Mouse (Mus musculus) stomach, embryonic 16.5 days (tissue): ENCODE data around the gene Olfr747. TPM values are rescaled to one million over a fixed set of nuclear protein-coding genes. Genes with fewer than 3 reads are reported as not detected.

Experiments
- polyA plus RNA-seq: library from polyadenylated mRNA; unstranded; fragments of >200 nt; fragmentation: Nextera tagmentation; extraction: Ambion mirVana; gene quantifications from 2 replicates; pipeline ENCODE4 v1.2.1, GENCODE M21; 2015

Gene Olfr747
- polyA plus RNA-seq, 1 experiment from 2014 or later = not detected

Other genes with a start within 250 kb of the Olfr747 start
- gene Olfr740, start 247.7 kb downstream of the Olfr747 start, polyA plus RNA-seq = not detected in 2 replicates
- not detected in 2 replicates for gene Olfr741, start 220.5 kb downstream of the Olfr747 start, polyA plus RNA-seq
- gene Olfr742, start 189.6 kb downstream of the Olfr747 start, polyA plus RNA-seq = not detected in 2 replicates
- gene Olfr743, start 171.4 kb downstream of the Olfr747 start, polyA plus RNA-seq = not detected in 2 replicates
- not detected in 2 replicates for gene Olfr744, start 78.3 kb downstream of the Olfr747 start, polyA plus RNA-seq
- not detected in 2 replicates for gene Olfr745, start 53.8 kb downstream of the Olfr747 start, polyA plus RNA-seq
- gene Olfr746, start 46.1 kb downstream of the Olfr747 start, polyA plus RNA-seq = not detected in 2 replicates
- not detected in 2 replicates for gene Olfr748, start 14.2 kb upstream of the Olfr747 start, polyA plus RNA-seq
- not detected in 2 replicates for gene Olfr749, start 51.9 kb upstream of the Olfr747 start, polyA plus RNA-seq
- gene Ttc5, start 92.3 kb upstream of the Olfr747 start, polyA plus RNA-seq = 58.5 and 61.4 TPM in 2 replicates
- not detected in 2 replicates for gene Ccnb1ip1, start 114.5 kb upstream of the Olfr747 start, polyA plus RNA-seq
- 56.4 and 62.2 TPM in 2 replicates for gene Parp2, start 114.6 kb upstream of the Olfr747 start, polyA plus RNA-seq
- 9.7 and 11.5 TPM in 2 replicates for gene Tep1, start 177.4 kb upstream of the Olfr747 start, polyA plus RNA-seq
- gene Klhl33, start 204.3 kb upstream of the Olfr747 start, polyA plus RNA-seq = 0.26 and 0.49 TPM in 2 replicates
- gene Osgep, start 231.7 kb upstream of the Olfr747 start, polyA plus RNA-seq = 130 and 140 TPM in 2 replicates
- gene Apex1, start 231.8 kb upstream of the Olfr747 start, polyA plus RNA-seq = 149 and 166 TPM in 2 replicates
- gene Pip4p1, start 237.7 kb upstream of the Olfr747 start, polyA plus RNA-seq = 45.2 and 47.6 TPM in 2 replicates
- gene Pnp, start 237.9 kb upstream of the Olfr747 start, polyA plus RNA-seq = 74.9 and 75.2 TPM in 2 replicates